Mouse (Mus musculus) monocyte, adult 2 months (primary cell): Measurements from ENCODE around the gene Maml2.

Experiments used
- DNase-seq, 2 experiments: peaks; one replicate each; pipeline ENCODE4 v3.0.0; 2022; ENCODE audit warnings: low spot score in 2 of 2, low read depth in 1 of 2

Maml2 gene

DNA sequence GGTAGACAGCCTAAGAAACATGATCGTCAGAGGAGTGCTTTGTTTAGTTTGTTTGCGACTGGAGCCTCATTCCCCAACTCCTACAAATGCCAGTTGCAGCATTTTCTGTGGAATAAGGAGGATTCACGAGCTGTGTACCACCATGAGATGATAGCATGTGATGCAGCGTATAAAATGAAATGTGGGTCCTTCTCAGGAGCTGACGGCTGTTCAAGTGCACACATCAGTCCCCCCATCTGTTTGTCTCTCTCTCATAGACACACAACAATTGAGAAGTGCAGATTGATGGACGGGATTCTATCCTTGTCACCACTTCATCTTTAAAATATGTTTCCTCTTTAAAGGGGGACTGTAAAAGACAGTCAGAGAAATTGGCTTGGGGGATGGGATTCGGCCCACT, 12.1 kb downstream of the Maml2 start:
- DNase-seq: no peak

DNA sequence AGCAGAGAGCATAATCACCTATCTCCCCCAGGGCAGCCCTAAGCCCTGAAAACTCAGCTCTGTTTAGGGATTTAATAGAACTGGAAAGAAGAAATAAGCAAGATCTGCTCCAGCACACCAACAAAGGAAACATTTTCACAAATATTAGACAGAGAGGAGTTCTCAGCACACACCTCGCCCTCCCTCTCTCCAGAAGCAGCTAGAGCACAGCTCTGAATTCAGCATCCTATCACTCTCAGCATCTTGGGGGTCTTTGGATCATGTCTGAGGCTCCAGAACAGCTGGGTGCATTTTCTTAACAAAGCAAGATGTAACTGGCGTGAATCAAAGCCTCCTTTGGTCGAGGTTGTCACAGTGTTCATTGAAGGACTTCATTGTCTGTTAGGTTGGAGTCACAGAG, 12.5 kb downstream of the Maml2 start:
- DNase-seq: no peak

DNA sequence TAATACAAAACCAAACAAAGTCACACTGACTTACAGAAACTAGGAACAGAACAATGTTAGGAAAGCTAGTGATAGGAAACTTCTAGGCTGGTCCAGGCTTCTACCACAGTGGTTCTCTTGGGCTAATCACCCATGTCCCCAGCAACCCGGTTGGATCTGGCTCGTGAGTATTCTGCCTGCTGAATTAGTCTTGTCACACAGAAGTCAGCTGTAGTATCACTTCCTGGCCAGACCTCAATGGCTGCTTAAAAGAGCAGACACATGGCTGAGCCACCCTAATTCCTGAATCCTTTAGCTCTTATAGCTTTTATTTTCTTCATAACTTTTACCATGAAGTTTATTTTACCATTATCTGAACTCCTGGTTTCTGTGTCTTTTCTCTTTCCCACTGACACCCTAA, 13.3 kb downstream of the Maml2 start:
- DNase-seq: no peak

DNA sequence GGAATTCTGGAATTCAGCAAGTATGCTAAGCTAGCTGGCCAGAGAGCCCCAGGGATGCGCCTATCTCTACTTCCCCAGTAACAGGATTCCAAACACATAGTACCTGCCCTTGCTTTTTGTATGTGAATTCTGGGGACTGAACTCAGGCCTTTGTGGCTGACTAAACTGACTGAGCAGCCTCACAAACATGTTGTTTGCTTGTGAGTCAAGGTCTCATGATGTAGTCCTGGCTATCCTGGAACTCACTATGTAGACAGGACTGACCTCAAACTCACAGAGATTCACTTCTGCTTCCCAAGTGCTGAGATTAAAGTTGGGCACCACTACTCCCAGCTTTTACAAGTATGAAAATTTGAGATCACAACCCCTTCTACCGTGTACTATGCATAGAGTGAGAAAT, 16.2 kb downstream of the Maml2 start:
- no peak for DNase-seq

DNA sequence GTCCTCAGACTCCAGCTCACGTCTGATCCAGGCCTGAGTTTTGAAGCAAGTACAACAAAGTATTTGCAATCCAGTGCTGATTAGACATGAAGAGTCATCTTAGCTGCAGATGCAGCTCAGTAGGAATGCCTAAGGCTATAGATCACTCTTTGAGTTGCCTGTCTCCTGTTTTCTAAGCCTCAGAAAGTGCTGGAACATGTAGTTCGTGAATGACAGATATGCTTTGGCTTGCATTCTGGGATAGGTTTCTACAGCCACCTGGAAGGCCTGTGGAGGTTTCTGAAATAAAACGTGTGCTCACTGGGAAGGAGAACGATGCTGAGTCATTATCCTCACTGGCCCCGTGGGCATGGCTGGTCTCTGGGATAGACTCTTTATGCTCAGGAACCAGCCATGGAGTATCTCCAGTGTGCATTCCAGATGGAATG, 16.8 kb downstream of the Maml2 start:
- DNase-seq: no peak

DNA sequence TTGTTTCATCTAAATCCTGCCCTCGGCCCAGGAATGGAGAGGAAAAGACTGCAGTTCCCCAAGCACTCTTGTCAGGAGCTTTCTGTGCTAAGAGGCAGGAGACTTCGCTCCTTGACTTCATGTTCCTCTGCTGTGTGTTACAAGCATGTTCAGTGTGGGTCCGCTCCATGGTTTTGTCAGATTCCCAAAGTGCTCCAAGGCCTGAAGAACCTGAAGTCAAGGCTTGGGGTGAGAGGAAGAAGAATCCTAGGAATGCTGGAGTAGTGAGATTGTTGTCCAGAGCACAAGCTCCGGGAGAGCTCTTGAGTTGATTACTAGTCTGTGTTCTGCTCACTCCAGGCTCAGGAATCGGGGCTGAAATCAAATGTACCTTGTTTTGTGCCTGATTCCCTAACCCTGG, 17.6 kb downstream of the Maml2 start:
- DNase-seq: no peak

DNA sequence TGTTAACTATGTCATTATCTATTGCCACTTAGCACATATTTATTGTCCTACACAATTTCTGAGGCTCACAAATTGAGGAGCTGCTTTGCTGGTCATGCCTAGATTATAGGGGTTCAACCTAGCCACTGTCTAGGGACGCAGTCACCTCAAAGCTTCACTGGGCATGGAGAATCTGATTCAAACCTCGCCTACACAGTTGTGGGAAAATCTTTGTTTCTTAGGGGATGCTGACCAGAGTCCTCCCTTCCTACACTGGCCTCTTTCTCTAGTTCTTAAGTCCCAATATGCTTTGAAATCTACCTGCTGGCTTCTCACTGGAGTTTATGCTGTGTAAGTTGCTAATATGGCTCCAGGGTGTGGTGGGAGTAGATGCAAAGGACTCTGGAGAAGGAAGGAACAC, 21.8 kb downstream of the Maml2 start:
- DNase-seq: no peak

DNA sequence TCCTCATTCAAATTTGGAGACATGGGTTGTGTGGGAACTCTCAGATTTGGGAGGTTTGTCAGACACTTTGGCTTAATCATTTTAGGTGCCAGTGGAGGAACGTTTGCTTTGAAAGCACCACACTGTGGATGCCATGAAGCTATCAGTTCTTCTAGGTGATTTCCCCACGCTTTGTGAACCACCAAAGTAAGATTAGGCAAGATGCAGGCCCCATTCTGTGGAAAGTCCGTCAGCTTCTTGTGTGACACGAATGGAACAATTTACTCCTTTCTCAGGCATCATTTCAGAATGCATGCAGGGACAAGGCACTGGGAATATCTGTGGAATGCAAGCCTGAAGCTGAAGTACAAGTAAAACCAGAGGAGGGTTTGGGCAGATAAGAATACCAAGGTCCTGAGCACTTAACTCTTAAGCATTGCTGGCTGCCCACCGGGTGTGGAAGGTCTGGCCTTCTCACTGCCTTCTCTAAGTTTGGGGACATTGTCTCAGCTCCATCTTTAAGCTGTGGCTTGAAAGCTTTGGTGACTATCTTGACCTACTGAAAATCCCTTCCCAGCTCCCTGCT, 23.1 kb downstream of the Maml2 start:
- no peak for DNase-seq

DNA sequence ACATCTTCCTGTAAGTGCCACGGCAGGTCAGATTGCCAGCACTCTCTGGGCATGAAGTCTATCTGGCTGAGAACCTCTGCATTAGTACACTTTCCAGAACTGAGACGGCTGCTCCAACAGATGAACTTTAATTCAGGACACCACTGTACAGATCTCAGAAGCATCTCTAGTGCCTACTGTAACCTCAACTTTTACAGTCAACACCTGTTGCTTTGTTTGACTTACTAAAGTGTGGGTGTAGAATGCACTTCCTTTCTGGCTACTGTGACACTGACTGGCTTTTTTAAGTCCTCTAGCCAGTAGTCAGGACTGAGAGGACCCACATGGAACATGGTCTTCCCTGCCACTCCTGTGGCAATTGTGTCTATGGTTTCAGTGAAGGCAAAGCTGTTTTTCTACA, 25.3 kb downstream of the Maml2 start:
- DNase-seq: no peak

DNA sequence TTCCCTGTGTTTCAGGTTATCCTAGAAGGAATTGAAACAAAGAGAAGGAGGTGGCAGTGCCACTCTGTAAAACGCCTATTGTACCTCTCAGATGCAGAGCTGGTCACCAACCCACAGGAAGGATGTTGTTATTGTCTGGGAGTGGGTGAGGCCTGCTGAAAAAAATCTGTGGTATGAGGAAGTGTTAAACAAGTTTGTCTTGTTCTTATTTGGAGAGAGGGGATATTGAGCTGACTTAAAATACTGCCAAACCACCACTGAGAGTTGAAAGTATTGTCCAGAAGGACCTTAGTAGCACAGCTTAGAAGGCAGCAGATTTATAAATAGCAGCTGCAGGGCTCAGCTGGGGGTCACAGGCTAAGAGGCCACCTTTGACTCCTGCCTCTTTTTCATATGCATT, 25.9 kb downstream of the Maml2 start:
- DNase-seq: no peak

DNA sequence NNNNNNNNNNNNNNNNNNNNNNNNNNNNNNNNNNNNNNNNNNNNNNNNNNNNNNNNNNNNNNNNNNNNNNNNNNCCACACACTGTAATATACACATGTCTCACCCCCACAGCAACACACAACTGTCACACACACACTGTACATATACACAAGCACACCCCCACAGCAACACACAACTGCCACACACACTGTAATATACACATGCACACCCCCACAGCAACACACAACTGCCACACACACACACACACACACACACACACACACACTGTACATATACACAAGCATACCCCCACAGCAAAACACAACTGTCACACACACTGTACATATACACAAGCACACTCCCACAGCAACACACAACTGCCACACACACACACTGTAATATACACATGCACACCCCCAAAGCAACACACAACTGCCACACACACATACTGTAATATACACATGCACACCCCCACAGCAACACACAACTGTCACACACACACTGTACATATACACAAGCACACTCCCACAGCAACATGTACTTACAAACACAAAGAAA, 116.5 kb downstream of the Maml2 start:
- DNase-seq: no peak

DNA sequence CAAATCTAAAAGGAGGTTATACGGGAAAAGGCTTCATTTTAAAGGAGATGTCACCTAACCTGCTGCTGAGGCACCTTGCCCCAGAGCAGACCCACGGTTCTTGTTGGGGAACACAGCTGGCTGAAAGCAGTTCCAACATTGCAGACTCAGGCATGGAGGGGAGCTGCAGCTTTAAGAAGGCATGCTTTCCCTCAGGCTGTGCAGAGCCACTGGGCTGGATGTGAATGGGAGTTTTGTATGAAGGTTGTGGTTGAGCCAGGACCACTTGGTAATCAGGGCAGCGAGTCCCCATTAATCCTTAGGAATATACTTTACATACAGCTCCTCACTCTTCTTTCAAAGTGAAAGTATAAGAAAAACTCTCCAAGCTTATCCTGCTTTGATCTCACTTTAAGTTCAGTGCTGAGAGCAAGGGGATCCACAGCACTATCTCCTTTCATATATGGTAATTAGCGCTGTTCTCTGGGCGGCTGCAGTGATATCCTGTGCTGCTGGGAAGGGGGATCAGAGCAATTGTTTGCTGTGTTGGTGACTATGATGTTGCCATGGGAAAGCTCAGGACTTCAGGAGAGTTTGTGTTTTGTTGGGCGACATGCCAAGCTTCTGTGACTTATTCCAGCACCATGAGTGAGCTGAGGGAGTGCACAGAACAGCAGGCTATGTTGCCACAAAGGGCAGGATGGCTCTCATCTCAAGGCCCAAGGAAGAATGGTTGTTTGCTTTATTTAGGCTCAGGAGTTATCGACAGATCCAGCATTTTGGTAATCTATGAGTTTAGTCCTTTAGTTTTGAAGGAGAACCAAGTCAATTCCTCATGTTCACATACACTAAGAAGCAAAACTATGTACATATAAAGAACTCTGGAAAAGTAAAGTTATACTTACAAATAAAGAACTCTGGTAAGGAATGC, 127.5 kb downstream of the Maml2 start:
- no peak for DNase-seq

DNA sequence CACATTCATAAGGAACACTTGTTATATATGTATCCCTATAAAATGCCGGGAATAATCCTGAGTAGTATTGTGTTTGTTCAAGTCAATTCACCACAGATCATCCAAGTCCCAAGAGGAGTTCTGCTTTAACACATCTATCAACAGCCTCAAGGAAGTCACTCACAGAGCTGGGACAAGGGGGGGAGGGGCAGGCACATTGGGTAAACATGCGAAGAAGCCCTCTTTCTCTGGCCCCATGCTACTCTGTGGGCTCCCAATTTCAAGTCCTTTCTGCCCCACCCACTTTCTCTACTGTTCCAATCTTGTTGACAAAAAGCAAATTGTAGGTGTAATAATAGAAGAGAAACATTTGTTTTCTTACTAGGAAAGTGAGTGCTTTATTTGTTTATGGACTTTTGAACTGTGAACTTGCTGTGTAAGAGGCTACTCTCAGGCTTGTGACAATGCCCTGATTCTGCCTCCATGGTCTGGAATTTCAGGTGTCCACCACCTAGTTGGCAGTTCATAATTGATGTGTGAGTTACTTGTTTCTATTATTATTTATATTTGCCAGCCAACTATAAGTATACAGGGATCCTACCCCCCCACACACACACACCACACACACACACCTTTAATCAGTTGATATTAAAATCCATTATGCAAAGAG, 131.8 kb downstream of the Maml2 start:
- DNase-seq: no peak

DNA sequence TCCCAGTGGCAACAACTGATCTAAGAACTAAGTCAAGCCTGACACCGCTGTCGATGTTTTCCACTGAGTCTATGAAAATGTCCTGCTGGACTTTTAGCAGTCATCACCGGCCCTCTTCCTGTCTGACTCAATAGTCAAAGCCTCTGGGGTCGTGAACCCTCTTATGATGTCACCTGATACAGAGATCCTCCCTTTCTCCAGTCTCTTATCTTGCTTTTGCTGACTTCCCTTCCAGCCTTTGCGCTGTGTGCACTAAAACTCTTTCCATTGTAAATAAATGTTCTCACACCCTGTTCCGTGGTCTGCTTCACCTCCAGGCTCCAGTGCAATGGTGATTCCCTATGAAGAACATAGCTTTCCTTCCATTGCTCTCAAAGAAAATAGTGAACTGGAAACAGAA, 132.5 kb downstream of the Maml2 start:
- no peak for DNase-seq

DNA sequence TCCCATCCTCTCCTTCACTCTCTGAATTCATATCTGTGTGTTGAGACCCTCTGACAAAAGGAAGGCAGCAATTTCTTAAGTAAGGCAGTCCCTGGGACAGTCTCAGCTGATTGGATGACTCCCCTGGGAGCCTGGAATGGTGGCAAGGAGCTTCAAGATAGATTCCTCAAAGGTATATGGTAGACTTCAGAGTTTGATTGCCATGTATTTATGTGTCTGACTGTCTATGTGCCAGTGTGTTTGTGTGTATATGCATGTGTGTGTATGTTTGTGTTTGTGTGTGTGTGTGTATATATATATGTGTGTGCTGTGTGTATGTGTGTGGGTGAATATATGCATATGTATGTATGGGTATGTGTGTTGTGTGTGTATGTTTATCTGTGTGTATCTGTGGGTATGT, 133.0 kb downstream of the Maml2 start:
- DNase-seq: no peak

DNA sequence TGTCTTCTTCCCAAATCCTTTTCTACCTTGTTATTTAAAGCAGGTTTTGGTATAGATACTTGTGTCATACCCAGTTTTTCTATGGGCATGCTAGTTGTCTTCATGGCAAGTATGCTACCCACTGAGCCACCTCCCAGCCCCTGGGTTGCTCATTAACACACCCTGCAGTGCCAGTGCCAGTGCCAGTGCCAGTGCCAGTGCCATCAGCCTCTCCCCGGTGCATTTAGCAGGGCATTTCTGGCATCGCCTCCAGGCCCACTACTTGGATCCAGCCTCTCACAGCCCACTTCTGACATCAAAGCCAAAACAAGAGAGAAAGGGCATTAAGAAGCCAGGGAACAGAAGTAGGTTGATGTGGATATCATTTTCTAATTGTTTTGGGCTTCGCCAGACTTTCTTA, 133.9 kb downstream of the Maml2 start:
- no peak for DNase-seq

DNA sequence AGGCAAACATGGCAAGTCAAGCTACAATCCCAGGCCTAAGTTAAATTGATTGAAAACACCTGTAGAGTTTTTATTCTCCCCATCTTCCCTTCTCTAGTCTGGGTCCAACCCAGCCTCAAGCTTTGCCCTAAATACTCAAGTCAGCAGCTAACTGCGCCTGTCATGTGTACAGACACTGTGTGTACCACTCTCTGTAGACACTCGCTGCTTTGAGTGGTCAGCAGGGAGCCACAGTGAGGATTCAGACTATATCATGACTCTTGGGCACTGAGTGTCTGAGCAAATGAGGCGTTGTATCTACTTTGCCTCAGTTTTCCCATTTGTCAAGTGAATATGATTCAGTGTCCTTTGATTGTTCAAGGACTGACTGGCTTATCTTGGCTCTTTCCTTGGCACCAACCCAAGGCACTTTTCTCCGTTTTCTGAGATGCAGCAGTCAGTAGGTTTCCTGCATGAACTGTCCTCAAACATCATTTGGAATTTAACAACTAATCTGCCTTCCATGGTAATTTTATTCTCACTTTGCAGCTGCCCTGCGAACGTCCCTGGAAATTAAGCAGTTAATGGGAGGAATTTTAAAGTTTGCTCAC, 135.8 kb downstream of the Maml2 start:
- no peak for DNase-seq

DNA sequence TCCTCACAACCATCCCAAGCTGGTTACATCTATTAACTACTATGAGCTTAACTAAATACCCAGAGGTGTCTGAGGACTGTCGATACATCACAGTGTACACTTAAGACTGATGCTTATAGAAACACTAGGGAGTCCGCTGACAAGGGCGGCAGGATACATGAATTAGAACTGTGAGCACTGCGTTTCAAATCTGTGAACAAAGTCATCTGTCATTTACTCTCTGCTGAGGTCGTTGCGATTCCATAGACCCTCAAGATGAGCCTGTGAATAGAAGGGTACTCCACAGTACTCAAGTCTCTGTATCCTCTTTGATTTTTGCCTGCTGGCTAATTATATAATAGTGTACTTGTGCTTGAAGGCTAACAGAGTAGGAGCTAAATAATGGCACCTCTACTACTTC, 143.2 kb downstream of the Maml2 start:
- no peak for DNase-seq

DNA sequence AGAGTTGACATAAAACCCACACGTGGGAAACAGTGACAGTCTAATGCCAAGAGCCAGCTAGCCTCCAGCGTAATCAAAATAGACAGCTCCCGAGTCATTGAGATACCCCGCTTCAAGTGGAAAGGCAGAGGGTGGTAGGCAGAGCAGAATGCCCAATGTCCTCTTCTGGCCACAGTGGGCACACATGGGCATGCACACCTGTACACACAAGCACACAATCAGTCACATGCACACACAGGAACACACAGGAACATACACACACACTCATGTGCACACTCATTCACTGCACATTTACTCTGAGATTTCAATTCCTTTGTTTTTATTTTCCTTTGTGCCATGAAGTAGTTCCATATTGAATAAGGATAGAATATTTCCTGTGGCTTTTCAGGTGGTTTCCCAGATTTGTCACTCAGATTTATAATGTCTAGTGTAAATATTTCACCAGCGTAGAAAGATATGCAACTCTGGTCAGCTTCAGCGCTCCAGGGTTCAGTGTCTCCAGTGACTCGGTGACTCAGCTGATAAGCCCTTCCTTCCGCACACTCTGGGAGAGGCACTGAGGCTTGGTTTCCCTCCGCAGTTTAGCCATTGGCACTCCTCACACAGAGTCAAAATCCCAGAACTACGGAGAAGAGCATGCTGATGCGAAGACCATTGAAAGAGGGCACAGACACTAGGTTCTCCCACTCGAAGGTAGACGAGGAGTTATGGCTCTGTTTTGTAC, 144.4 kb downstream of the Maml2 start:
- no peak for DNase-seq

DNA sequence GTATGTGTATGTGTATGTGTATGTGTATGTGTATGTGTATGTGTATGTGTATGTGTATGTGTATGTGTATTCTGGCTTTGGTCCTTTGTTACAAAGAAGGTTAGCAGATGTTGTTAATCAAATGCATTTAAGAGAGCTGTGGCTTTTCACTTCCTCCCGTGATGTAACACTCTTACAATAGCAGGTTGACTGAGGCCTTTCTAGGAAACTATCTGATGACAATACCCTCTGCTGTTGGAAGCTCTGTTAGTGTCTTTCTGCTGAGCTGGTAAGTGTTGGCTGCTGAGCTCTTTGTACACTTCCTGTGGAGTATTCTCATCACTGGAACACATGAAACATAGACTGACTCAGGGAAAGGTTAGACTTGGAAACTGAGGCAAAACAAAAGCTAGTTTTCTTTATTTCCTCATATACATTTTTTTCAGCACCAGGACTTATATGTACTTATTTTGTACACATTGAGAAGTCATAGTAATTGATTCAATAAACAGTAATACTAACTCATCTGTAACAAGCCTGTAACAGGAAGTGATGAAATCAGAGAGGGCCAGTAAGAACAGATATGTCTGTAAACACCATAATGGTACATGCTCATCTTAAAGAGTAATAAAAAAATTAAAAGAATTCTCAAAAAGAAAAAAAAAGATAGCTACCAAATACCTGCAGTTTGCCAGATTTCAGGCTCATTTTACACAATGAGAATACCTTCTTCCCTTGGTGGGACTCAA, 145.9 kb downstream of the Maml2 start:
- DNase-seq: no peak
